Mouse (Mus musculus): Measurements from ENCODE around the gene Coro1c. TPM values are rescaled to one million over a fixed set of nuclear protein-coding genes. Genes with fewer than 3 reads are reported as not detected.

Gene Coro1c
- polyA plus RNA-seq, 1 experiment from 2014 or later, result 182 TPM

DNA sequence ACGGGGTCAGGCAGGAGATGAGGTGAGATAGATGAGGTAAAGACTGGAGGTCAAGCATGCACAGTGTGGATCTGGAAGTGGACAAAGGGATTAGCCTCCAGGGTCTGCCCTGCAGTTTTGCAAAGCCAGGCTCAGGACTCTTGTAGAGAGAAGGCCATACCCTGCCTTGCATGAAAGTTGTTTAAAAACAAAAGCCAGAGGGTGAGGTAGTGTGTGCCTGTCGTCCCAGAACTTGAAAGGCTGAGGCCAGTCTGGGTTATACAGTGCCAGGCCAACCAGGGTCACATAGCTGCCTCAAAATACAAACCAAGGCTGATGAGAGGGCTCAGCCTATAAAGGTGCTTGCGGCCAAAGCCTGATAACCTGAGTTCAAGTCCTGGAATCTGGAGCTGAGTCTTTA is 76.8 kb downstream of the Coro1c start:
- H3K4me3 ChIP-seq, result no peak overlapping the region
- no peaks in the 10 kb centered on the region for H3K9me3 ChIP-seq
- no peak overlapping the region for H3K27ac ChIP-seq (replicated peaks)
- 72% methylated on average over 3 of the region's 3 CpGs for WGBS
- no peak for ATAC-seq (ENCODE audit: low FRiP score, low read depth)
- no peak overlapping the region for H3K4me2 ChIP-seq
- H3K27me3 ChIP-seq, result no peaks in the 10 kb centered on the region
- H3K36me3 ChIP-seq, result no peaks in the 10 kb centered on the region
- no peaks in the 10 kb centered on the region for H3K4me1 ChIP-seq (replicated peaks)
- H3K9ac ChIP-seq, result no peak overlapping the region

GRCm38 (mm10) chr5:113830796-113831195 is 77.8 kb downstream of the Coro1c start:
- Histone ChIP-seq H3K27me3 (no peaks in the 10 kb centered on the region), H3K36me3 (no peaks in the 10 kb centered on the region), H3K9ac (no peak overlapping the region), H3K4me3 (no peak overlapping the region), H3K9me3 (no peaks in the 10 kb centered on the region), H3K27ac (replicated peaks) (no peak overlapping the region), H3K4me1 (replicated peaks) (no peaks in the 10 kb centered on the region), H3K4me2 (no peak overlapping the region)
- ATAC-seq (ENCODE audit: low FRiP score, low read depth), result no peak
- 88% methylated on average over 5 of the region's 5 CpGs for WGBS

GRCm38 (mm10) chr5:113830292-113830643 is 78.3 kb downstream of the Coro1c start:
- Histone ChIP-seq H3K27ac (replicated peaks) (no peak overlapping the region), H3K4me1 (replicated peaks) (no peaks in the 10 kb centered on the region)
- WGBS, result 75% methylated on average over 10 of the region's 10 CpGs

DNA sequence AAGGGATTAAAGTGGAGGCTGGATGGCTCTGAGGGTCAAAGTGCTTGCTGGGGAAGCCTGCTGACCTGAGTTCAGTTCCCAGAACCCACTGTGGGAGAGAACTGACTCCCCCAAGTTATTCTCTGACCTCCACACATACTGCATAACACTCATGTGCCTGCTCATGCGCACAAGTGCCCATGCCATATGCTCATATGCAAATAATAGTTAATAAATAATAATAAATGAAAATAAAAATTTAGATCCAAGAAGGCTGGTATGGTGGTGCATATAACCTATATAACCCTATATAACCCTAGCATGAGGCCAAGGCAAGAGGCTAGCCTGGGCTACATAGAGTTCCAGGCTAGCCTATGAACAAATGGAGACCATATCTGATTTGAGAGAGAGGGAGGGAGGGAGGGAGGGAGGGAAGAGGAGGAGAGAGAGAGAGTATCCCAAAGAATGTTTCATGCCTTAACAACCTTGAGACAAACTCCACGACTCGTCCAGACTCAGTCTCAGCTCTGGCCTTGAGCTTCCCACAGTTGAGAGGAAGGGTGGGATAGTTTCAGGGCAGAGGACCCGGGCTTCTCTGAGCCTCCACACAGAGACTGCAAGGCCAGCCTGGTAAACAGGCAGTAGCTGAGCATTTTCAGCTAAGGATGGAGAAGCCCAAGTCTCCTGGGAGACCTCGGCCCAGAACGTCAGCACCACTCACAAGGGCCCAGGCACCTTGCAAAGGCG is 78.8 kb downstream of the Coro1c start:
- no peak overlapping the region for H3K4me2 ChIP-seq
- 79% methylated on average over 7 of the region's 7 CpGs for WGBS
- H3K27ac ChIP-seq (replicated peaks), result no peak overlapping the region
- no peaks in the 10 kb centered on the region for H3K27me3 ChIP-seq
- no peaks in the 10 kb centered on the region for H3K4me1 ChIP-seq (replicated peaks)
- H3K36me3 ChIP-seq, result no peaks in the 10 kb centered on the region
- no peak for ATAC-seq (ENCODE audit: low FRiP score, low read depth)
- H3K9me3 ChIP-seq, result no peaks in the 10 kb centered on the region
- H3K4me3 ChIP-seq, result no peak overlapping the region
- H3K9ac ChIP-seq, result no peak overlapping the region

More at GRCm38 (mm10) chr5:113830292-113830643, 78.3 kb downstream of the Coro1c start:
- Histone ChIP-seq H3K36me3 (no peaks in the 10 kb centered on the region), H3K9ac (no peak overlapping the region), H3K27me3 (no peaks in the 10 kb centered on the region), H3K4me3 (no peak overlapping the region), H3K4me2 (no peak overlapping the region), H3K9me3 (no peaks in the 10 kb centered on the region)
- ATAC-seq (ENCODE audit: low FRiP score, low read depth), result no peak

GRCm38 (mm10) chr5:113828481-113828880 is 80.1 kb downstream of the Coro1c start:
- Histone ChIP-seq H3K36me3 (no peaks in the 10 kb centered on the region), H3K9me3 (no peaks in the 10 kb centered on the region), H3K4me2 (no peak overlapping the region), H3K4me1 (replicated peaks) (no peaks in the 10 kb centered on the region), H3K9ac (no peak overlapping the region), H3K27me3 (no peaks in the 10 kb centered on the region), H3K4me3 (no peak overlapping the region), H3K27ac (replicated peaks) (no peak overlapping the region)
- 66% methylated on average over 7 of the region's 7 CpGs for whole genome bisulfite sequencing
- no peak for ATAC-seq (ENCODE audit: low FRiP score, low read depth)

GRCm38 (mm10) chr5:113827991-113828411 is 80.6 kb downstream of the Coro1c start:
- Histone ChIP-seq H3K36me3 (no peaks in the 10 kb centered on the region), H3K4me3 (no peak overlapping the region), H3K9ac (no peak overlapping the region), H3K4me1 (replicated peaks) (no peaks in the 10 kb centered on the region), H3K9me3 (no peaks in the 10 kb centered on the region), H3K4me2 (no peak overlapping the region), H3K27ac (replicated peaks) (no peak overlapping the region), H3K27me3 (no peaks in the 10 kb centered on the region)
- ATAC-seq (ENCODE audit: low FRiP score, low read depth), result no peak
- WGBS, result 44% methylated on average over 4 of the region's 4 CpGs

GRCm38 (mm10) chr5:113826619-113827018 is 81.9 kb downstream of the Coro1c start:
- ATAC-seq (ENCODE audit: low FRiP score, low read depth), result no peak
- Histone ChIP-seq H3K27me3 (no peaks in the 10 kb centered on the region), H3K9me3 (no peaks in the 10 kb centered on the region), H3K9ac (no peak overlapping the region), H3K4me1 (replicated peaks) (no peaks in the 10 kb centered on the region), H3K27ac (replicated peaks) (no peak overlapping the region), H3K36me3 (no peaks in the 10 kb centered on the region), H3K4me2 (no peak overlapping the region), H3K4me3 (no peak overlapping the region)
- WGBS, result 90% methylated on average over 4 of the region's 4 CpGs

GRCm38 (mm10) chr5:113825558-113825957 is 83.0 kb downstream of the Coro1c start:
- 88% methylated on average over 7 of the region's 7 CpGs for WGBS

DNA sequence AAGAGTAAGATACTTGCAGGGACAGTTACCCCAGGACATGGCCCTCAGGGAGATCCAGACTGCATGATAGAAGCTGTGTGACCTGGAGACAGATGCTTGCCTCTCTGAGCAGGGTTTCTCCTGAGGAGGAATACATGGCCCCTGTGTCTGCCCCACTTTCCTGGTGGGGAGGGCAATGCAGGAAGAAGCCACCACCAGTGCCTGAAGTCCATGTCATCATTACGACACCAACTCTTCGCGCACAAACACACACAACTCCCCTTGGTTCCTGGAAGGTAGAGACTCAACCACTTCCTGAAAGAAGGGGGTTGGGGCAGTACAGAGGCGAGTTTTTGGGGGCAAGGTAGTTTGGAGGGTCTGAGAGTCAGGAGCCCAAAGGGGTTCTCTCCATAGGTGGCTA is 84.3 kb downstream of the Coro1c start:
- ATAC-seq (ENCODE audit: low FRiP score, low read depth), result no peak
- Histone ChIP-seq H3K27me3 (no peaks in the 10 kb centered on the region), H3K4me3 (no peak overlapping the region), H3K9me3 (no peaks in the 10 kb centered on the region), H3K4me1 (replicated peaks) (no peaks in the 10 kb centered on the region), H3K27ac (replicated peaks) (no peak overlapping the region), H3K4me2 (no peak overlapping the region), H3K9ac (no peak overlapping the region), H3K36me3 (no peaks in the 10 kb centered on the region)
- whole genome bisulfite sequencing, result 91% methylated on average over 4 of the region's 4 CpGs

More at GRCm38 (mm10) chr5:113825558-113825957, 83.0 kb downstream of the Coro1c start:
- Histone ChIP-seq H3K4me2 (no peak overlapping the region), H3K27ac (replicated peaks) (no peak overlapping the region), H3K9ac (no peak overlapping the region), H3K4me3 (no peak overlapping the region), H3K9me3 (no peaks in the 10 kb centered on the region), H3K4me1 (replicated peaks) (no peaks in the 10 kb centered on the region), H3K36me3 (no peaks in the 10 kb centered on the region), H3K27me3 (no peaks in the 10 kb centered on the region)
- no peak for ATAC-seq (ENCODE audit: low FRiP score, low read depth)

DNA sequence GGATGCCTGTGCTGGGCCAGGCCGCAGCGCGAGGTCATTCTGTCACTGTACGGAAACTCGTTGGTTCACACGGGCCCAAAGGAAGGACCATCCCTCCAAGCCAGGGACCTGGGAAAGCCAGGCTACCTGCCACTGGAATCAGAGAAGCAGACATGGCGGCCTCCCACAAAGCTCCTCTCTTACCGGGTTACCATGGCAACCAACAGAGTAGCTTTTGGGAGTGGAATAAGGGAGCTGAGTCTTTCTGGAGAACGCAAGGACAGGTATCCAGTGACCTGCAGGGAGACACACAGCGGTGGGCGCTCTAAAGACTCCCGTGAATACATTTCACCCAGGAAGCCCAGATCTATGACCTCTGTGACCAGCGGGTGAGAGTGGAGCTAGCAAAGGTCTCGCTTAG is 90.0 kb downstream of the Coro1c start:
- H3K4me1 ChIP-seq (replicated peaks), result no peaks in the 10 kb centered on the region
- H3K9me3 ChIP-seq, result no peaks in the 10 kb centered on the region
- 66% methylated on average over 14 of the region's 14 CpGs for WGBS
- no peaks in the 10 kb centered on the region for H3K27me3 ChIP-seq
- no peak overlapping the region for H3K4me2 ChIP-seq
- peak; percentile 59; the same call in 1 of the 2 replicates for ATAC-seq (ENCODE audit: low FRiP score, low read depth)
- H3K36me3 ChIP-seq, result no peaks in the 10 kb centered on the region
- H3K9ac ChIP-seq, result no peak overlapping the region
- H3K27ac ChIP-seq (replicated peaks), result no peak overlapping the region
- H3K4me3 ChIP-seq, result no peak overlapping the region

DNA sequence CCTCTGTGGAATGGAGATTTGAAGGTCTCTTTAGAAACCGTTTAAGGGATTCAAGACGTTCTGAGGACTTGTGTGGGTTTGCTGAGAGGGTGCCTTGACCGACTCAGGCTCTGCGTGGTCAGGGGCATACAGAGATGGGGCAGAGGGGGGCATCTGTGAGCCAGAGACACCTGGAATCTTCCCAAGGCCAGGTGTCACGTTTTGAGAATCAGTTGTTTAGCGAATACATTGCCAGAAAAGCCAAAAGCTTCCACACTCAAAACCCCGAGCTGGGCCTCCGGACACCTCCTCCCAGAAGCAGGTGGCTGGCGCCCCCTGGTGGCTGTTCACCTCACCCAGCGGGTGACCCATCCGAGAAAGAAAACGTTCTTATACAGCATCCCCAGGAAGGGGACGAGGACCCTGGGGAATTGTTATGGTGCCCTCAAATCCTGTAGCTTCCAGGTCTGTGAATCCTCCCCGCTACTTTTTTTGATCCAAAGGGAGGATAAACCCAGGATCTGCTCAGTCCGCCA is 92.9 kb downstream of the Coro1c start:
- Histone ChIP-seq H3K4me3 (no peak overlapping the region), H3K27me3 (no peaks in the 10 kb centered on the region), H3K9me3 (no peaks in the 10 kb centered on the region), H3K4me1 (replicated peaks) (no peaks in the 10 kb centered on the region), H3K9ac (no peak overlapping the region), H3K27ac (replicated peaks) (no peak overlapping the region), H3K36me3 (no peaks in the 10 kb centered on the region), H3K4me2 (no peak overlapping the region)
- 12% methylated on average over 15 of the region's 15 CpGs for WGBS
- ATAC-seq (ENCODE audit: low FRiP score, low read depth), result no peak

DNA sequence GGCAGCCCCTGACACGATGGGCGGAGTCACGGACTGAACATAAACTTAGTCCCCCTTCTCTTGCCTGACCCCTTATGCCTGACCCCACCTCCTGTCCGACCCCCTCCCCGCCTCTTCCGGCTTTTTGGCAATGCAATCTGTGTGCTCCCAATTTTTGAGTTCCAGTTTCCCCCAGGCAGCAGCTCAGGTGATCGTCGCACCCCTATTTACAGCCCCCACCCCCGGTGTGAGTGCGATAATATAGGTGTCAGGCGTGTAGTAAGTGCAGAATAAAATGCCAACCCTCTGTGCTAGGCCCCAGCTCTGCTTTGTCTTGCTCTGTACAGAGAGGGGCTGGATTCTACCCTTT is 93.5 kb downstream of the Coro1c start:
- ATAC-seq (ENCODE audit: low FRiP score, low read depth), result no peak
- H3K4me3 ChIP-seq, result no peak overlapping the region
- 54% methylated on average over 11 of the region's 11 CpGs for WGBS
- no peak overlapping the region for H3K27ac ChIP-seq (replicated peaks)
- no peaks in the 10 kb centered on the region for H3K36me3 ChIP-seq
- H3K9ac ChIP-seq, result no peak overlapping the region
- H3K4me1 ChIP-seq (replicated peaks), result no peaks in the 10 kb centered on the region
- no peaks in the 10 kb centered on the region for H3K27me3 ChIP-seq
- no peaks in the 10 kb centered on the region for H3K9me3 ChIP-seq
- no peak overlapping the region for H3K4me2 ChIP-seq
